In the genomic region with DNA sequence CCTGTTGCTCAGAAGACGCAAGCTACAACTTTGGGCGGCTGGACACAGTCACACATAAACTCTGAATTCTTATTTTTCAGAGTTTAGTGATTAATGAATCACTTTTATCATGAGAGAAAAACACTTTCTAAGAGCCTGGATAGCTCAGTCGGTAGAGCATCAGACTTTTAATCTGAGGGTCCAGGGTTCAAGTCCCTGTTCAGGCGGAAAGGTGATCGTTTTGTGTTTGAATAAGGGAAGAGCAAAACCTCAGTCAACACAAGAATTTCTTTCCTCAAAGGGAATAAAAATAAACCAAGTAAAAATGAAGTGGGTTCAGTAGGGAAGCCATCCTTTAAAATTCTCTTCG, we compare ENCODE assay signal across 8 mouse cellular contexts. TPM values are rescaled to one million over a fixed set of nuclear protein-coding genes. Genes with fewer than 3 reads are reported as not detected.
DNase-seq lines count a peak whose midpoint lies in the region; ATAC-seq and TF ChIP-seq lines count a peak whose summit lies in the region.
"Not testable (repeated sequence)": the region's sequence is repeated elsewhere in the genome, so short reads cannot be mapped to it uniquely, and the experiment has no call there.

No protein-coding gene starts in this region.

- H3K4me2 ChIP-seq in embryonic facial prominence, embryonic 12.5 days (replicated peaks) = peak overlapping the region; percentile 33
- peak overlapping the region; percentile 27; the same call in 1 of the 2 replicates for H3K4me2 ChIP-seq in hindbrain, embryonic 12.5 days (replicated peaks)
- H3K4me2 ChIP-seq in kidney, embryonic 15.5 days = peak overlapping the region; percentile 51
- H3K4me2 ChIP-seq in liver, embryonic 12.5 days = peak overlapping the region; percentile 79
- peak overlapping the region; percentile 39 for H3K4me2 ChIP-seq in midbrain, embryonic 11.5 days
- H3K4me2 ChIP-seq in stomach, embryonic 16.5 days (ENCODE audit: low read depth, low read length) = 0 out of 2 replicates have a peak overlapping the region, but pooled peaks have one; percentile 1

- TF ChIP-seq CTCF in G1E (IDR thresholded peaks at IDR 0.05; ENCODE audit: low read depth, low read length) = not testable (repeated sequence)

- H3K4me1 ChIP-seq in G1E (ENCODE audit: insufficient read depth, low read depth, low read length) = peaks cover 39% of the 10 kb centered on the region
- H3K4me1 ChIP-seq in embryonic facial prominence, embryonic 12.5 days; hindbrain, embryonic 12.5 days; kidney, embryonic 15.5 days; midbrain, embryonic 11.5 days (ENCODE audit: control insufficient read depth, insufficient read depth, low read length); stomach, embryonic 16.5 days (ENCODE audit: control insufficient read depth, insufficient read depth, low read length): not testable (repeated sequence)
- H3K4me1 ChIP-seq in liver, embryonic 12.5 days = peaks cover 53% of the 10 kb centered on the region

- WGBS in embryonic facial prominence, embryonic 12.5 days = 13% methylated on average over 6 of the region's 6 CpGs
- WGBS in hindbrain, embryonic 12.5 days = 8% methylated on average over 6 of the region's 6 CpGs
- 26% methylated on average over 6 of the region's 6 CpGs for WGBS in kidney, embryonic 15.5 days
- 3% methylated on average over 6 of the region's 6 CpGs for WGBS in liver, embryonic 12.5 days (ENCODE audit: insufficient replicate concordance)
- 3% methylated on average over 6 of the region's 6 CpGs for WGBS in midbrain, embryonic 11.5 days
- 41% methylated on average over 6 of the region's 6 CpGs for WGBS in stomach, embryonic 16.5 days

- H3K9me3 ChIP-seq in G1E (replicated peaks); embryonic facial prominence, embryonic 12.5 days; hindbrain, embryonic 12.5 days (replicated peaks); kidney, embryonic 15.5 days (replicated peaks); liver, embryonic 12.5 days (replicated peaks); midbrain, embryonic 11.5 days (ENCODE audit: control insufficient read depth, low read length); stomach, embryonic 16.5 days (replicated peaks; ENCODE audit: control insufficient read depth, low read length): not testable (repeated sequence)

- not testable (repeated sequence) for ATAC-seq in G1E (ENCODE audit: extremely low read depth, insufficient number of reproducible peaks, low FRiP score, poor library complexity, severe bottlenecking); embryonic facial prominence, embryonic 12.5 days (ENCODE audit: insufficient number of reproducible peaks, insufficient read depth, low FRiP score, low TSS enrichment); hindbrain, embryonic 12.5 days (ENCODE audit: low FRiP score); midbrain, embryonic 11.5 days (ENCODE audit: low FRiP score); stomach, embryonic 16.5 days (ENCODE audit: insufficient read depth, low FRiP score)
- 0 out of 2 replicates have a peak, but pooled peaks have one; percentile 29 for ATAC-seq in kidney, embryonic 15.5 days (replicated peaks; ENCODE audit: low FRiP score)
- ATAC-seq in liver, embryonic 12.5 days = peak; percentile 54; the same call in 1 of the 2 replicates

- DNase-seq in G1E (ENCODE audit: low spot score) = not testable (repeated sequence)
- DNase-seq in forelimb bud, embryonic 11.5 days (ENCODE audit: low read depth, low spot score) = peak; percentile 49
- peak; percentile 94 for DNase-seq in midbrain, embryonic 11.5 days (ENCODE audit: low spot score, missing footprints)

- H3K4me3 ChIP-seq in G1E (ENCODE audit: low read depth, low read length) = peak overlapping the region; percentile 55; the same call in 1 of the 2 replicates
- peak overlapping the region; percentile 18; the same call in 1 of the 2 replicates for H3K4me3 ChIP-seq in embryonic facial prominence, embryonic 12.5 days
- not testable (repeated sequence) for H3K4me3 ChIP-seq in hindbrain, embryonic 12.5 days; stomach, embryonic 16.5 days (replicated peaks; ENCODE audit: low read length)
- peak overlapping the region; percentile 28 for H3K4me3 ChIP-seq in kidney, embryonic 15.5 days (replicated peaks)
- peak overlapping the region; percentile 61 for H3K4me3 ChIP-seq in liver, embryonic 12.5 days
- H3K4me3 ChIP-seq in midbrain, embryonic 11.5 days (ENCODE audit: low read depth, low read length) = peak overlapping the region; percentile 20

- not testable (repeated sequence) for H3K27me3 ChIP-seq in G1E (ENCODE audit: insufficient read depth, low read length); embryonic facial prominence, embryonic 12.5 days; hindbrain, embryonic 12.5 days; kidney, embryonic 15.5 days; liver, embryonic 12.5 days (replicated peaks); midbrain, embryonic 11.5 days (ENCODE audit: control insufficient read depth, insufficient read depth, low read length); stomach, embryonic 16.5 days (ENCODE audit: control insufficient read depth, insufficient read depth, low read length)

- H3K9ac ChIP-seq in embryonic facial prominence, embryonic 12.5 days; hindbrain, embryonic 12.5 days; kidney, embryonic 15.5 days; midbrain, embryonic 11.5 days (ENCODE audit: low read length); stomach, embryonic 16.5 days (ENCODE audit: low read length): not testable (repeated sequence)
- H3K9ac ChIP-seq in liver, embryonic 12.5 days = peak overlapping the region; percentile 63

- not testable (repeated sequence) for H3K36me3 ChIP-seq in G1E (replicated peaks); embryonic facial prominence, embryonic 12.5 days; hindbrain, embryonic 12.5 days; kidney, embryonic 15.5 days; liver, embryonic 12.5 days; midbrain, embryonic 11.5 days (ENCODE audit: control insufficient read depth, insufficient read depth, low read length); stomach, embryonic 16.5 days (ENCODE audit: control insufficient read depth, insufficient read depth, low read length)

- H3K27ac ChIP-seq in embryonic facial prominence, embryonic 12.5 days; hindbrain, embryonic 12.5 days; kidney, embryonic 15.5 days; midbrain, embryonic 11.5 days (ENCODE audit: low read depth, low read length); stomach, embryonic 16.5 days (ENCODE audit: low read length): not testable (repeated sequence)
- 0 out of 2 replicates have a peak overlapping the region, but pooled peaks have one; percentile 37 for H3K27ac ChIP-seq in liver, embryonic 12.5 days

RNA-seq across cellular contexts. Expression of gene Zfp184, which starts 37.1 kb away (rescaled TPM):
- total RNA-seq in G1E (2014; fragmentation: Nextera tagmentation) = 10.4 and 20.1 TPM in 2 replicates
- total RNA-seq in G1E (2017) = 2.2 and 3.6 TPM in 2 replicates
- polyA plus RNA-seq in G1E (2012) = 0.20 and 0.26 TPM in 2 replicates
- polyA plus RNA-seq in embryonic facial prominence, embryonic 12.5 days (2016; fragmentation: Nextera tagmentation; extraction: Ambion mirVana) = 21.7 and 23.6 TPM in 2 replicates
- polyA plus RNA-seq in hindbrain, embryonic 12.5 days (2016; fragmentation: Nextera tagmentation; extraction: Ambion mirVana) = 19.1 and 20.5 TPM in 2 replicates
- 12.1 and 12.5 TPM in 2 replicates for polyA plus RNA-seq in kidney, embryonic 15.5 days (2015; fragmentation: Nextera tagmentation; extraction: Ambion mirVana)
- polyA plus RNA-seq in liver, embryonic 12.5 days (2016; fragmentation: Nextera tagmentation; extraction: Ambion mirVana) = 1.9 and 2.5 TPM in 2 replicates
- 26.7 and 27.9 TPM in 2 replicates for polyA plus RNA-seq in midbrain, embryonic 11.5 days (2014; fragmentation: Nextera tagmentation; extraction: Ambion mirVana)
- 5.3 and 6.2 TPM in 2 replicates for polyA plus RNA-seq in stomach, embryonic 16.5 days (2015; fragmentation: Nextera tagmentation; extraction: Ambion mirVana)

Comparison
In these comparisons a context has a peak if more than half of its experiments do, and no peak if none do; other contexts are left out.
1. H3K4me2 ChIP-seq: peak in every context shown above with its lines; median percentile 79 in liver, embryonic 12.5 days; 51 in kidney, embryonic 15.5 days; 39 in midbrain, embryonic 11.5 days; 33 in embryonic facial prominence, embryonic 12.5 days; 27 in hindbrain, embryonic 12.5 days; 1 in stomach, embryonic 16.5 days.